Mouse (Mus musculus) adrenal gland, adult 8-10 months (tissue): ENCODE measurements around the gene Tamm41. TPM values are rescaled to one million over a fixed set of nuclear protein-coding genes. Genes with fewer than 3 reads are reported as not detected.

Experiments
- DNase-seq: peaks from one replicate; pipeline ENCODE4 v3.0.0; 2022
- total RNA-seq, 4 experiments: library from RNA; stranded (reverse); gene quantifications; 2 replicates each; pipeline ENCODE4 v1.2.4; 2022

Gene Tamm41
- 10 to 100 TPM; 13.3 to 25.8 (median 17.0) TPM for total RNA-seq

DNA sequence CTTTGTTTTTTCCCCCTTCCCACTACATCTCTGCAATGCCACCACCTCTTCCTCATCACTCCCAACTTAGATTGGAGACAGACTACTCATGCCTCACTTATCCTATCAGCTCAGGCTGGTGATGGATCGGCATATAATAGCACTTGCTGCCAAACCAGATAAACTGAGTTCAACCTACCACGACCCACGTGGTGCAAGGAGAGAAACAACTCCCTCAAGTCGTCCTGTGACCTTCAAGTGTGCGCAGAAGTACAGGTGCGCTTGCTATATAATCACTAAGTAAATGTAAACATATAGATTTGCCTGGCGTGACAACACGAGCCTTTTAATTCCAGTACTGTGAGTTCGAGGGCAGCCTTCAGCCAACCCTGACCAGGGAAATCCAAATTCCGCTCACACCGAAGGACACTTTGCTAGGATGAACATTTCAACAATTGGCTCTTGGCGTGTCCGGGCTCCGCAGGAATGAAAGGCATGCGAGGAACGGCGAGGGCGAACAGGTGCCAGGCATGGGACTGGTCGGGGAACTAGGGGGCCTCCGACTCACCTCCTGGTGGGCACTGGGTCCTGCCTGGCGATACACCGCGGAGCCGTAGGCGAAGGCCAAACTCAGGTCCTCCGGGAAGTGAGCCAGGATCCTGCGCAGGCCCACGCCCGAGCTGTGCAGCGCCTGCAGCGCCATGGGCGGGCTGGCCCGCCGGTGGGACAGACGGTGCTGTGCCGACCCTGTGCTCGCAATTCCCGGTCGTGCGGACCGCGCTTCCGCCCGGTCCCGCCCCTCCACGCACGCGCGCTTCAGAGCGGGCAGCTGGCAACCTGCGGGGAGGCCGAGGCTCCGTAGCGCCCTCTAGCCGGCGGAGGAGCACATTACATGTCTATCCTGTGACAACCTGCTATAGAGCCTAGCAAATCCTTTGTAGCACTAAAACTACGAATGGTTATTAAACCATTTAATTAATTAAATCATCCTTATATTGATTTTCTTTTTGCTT lies at the start of gene Tamm41:
Gene Tamm41 (minus strand): TSS at position 774 of the 992 bp plus-strand sequence.
- peak; percentile 71 for DNase-seq

DNA sequence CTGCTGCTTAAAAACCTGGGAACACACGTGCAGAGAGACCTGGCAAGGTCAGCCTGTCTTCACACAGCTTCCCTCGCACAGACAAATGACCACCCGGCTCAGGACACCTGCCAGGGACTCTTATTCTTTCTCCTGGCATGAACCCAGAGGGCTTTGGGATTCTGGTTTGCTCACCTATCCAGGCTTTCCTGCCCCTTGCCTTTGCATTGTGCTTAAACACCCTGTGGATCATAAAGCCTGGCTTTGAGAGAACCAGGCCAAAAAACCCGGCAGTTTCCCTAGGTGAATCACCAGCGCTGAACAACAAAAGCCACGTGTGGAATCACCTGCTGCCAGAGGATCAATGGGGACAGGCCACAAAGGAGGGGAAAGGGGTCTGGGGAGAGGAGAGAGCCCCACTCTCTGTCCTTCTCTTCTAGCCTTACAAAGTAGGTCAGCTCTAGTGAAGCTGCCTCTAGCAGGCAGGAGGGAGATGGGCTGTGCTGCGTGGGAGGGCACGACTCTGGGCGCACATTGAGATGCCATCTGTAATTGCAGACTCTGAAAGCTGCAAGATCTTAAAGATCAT lies 47.7 kb upstream of the Tamm41 start:
- DNase-seq, result no peak

DNA sequence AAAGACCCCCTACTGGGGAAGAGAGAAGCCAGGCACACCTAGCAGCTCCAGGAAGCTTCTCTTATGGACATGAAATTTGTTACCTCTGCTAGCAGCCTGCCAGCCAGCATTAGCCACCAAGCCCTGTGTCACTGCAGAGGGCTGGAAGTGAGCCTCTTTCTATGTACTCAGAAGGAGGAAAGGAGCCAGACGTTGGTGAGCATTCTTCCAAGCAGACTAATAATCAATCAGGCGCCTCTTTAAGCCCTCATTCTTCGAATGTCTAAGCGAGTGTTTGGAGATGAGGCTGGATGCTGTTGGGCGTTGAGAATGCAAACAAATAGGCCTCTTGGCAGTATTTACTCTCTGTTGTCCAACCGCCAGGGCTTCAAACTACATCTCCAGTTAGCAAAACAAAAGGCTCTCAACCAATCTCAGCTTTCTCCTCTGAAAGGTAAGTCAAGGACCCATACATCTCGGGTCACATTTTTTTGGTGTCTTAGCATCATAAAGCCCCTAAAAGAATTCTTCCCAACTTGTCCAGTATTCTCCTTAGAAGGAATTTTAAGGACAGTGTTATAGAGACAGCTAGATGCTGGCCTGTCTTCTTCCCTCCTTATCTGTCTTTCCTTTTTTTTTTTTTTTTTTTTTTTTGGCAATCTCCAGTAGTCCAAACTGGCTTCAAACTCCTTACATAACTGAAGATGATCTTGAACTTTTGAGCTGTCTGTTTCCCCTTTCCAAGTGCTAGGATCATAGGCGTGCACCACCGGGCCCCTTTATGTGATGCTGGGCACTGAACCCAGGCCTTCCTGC lies 39.3 kb upstream of the Tamm41 start:
- no peak for DNase-seq

DNA sequence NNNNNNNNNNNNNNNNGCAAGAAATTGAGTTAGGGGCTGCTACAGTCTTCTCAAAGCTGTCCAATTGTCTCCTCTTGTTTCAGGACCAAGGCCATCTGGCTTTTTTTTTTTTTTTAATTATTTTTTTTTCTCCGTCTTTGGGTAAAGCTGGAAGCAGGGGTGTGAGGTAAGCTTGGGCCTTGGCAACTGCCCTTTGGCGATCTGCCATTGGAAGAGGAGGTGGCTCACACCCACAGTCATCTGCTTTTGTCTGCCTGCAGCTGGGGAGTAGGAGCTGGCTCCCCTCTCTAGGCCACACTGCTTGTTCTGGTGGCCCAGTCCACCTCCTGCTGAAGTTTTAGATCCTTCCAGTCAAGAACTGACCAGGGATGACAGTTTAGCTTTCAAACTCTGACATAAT lies 34.3 kb upstream of the Tamm41 start:
- DNase-seq, result peak; percentile 22

DNA sequence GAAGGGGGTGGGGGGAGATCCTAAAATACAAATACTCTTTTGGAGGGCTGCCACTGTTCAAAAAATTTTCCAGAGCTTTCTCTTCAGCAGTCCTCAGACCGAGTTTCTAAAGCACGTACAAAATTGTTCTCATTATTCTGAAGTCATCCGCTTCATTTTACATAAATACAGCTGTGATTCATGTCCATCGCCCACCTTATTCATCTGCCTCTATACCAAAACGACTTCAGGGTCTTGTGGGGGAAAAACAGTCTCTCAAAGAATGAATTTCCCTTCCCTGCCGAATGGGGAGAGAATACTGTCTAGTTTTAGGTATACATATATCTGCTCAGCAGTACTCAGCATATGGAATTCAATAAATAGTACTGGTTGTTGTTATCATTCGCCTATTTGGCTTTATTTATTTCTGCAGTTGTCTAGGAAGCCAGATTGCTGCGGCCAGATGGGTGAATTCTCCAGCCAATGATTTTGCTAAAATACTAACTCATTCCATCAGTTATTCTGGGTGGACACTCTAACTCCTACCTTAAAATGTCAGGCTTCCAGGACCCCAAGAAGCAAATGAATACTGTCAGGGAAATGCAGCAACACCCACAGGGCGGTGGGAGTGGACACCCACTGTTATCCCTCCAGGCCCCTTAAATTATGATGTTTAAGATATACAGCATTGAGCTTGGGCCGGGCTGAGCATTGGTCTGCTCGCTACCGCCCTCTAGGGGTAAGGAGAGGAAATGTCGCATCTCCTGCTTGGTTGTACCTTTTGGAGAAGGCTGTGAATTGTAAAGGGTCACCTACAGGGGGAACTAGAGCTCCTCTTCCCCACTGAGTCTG lies 27.9 kb upstream of the Tamm41 start:
- no peak for DNase-seq

DNA sequence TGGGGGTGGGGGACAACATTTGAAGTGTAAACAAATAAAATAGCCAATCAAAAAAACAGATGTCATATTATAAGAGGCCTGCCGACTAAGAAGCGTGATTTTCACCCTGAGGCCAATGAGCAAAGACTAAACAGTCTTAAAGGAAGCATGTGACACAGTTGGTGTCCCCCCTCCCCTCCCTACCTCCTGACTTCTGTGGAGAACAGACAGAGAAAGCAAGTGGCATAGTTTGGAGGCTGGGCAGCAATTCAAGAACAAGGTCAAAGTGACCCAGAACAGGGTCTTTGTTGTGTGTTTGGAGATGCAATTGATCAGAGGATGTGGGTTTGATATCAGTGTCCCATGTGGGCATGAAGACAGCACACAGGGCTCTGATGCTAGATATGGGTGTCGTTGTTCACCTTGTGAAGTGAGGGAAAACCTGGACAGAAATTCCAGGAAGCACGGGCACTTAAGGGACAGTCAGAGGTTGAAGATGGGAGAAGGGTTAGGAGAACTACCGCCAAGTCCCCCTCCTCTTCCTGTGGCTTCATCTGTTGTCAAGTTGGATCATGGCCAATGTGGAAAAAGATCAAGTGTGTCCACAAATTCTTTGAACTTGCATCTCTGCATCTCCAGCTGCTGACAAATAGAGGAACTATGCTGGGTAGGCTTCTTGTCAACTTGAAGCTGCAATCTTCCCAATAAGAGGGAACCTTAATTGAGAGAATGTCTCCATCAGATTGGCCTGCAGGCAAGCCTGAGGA lies 25.1 kb upstream of the Tamm41 start:
- DNase-seq, result no peak

DNA sequence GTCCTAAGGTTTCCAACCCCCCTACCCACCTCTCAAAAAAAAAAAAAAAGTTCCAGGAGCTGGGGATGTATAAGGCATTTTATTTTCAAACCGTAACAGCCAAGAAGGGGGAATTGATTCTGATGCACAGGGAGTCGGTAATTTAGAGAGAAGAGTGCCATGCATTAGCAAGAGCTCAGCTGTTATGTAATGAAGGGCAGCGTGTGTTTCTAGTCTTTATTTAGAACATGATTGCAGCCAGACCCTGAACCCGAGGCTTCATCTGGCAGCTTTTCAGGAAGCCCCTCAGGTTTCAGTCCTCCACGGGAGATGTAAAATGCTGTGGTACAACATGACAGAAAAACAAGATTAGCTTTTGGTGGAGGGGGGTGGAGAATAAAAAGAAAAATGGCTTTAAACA lies 21.6 kb upstream of the Tamm41 start:
- DNase-seq, result no peak

DNA sequence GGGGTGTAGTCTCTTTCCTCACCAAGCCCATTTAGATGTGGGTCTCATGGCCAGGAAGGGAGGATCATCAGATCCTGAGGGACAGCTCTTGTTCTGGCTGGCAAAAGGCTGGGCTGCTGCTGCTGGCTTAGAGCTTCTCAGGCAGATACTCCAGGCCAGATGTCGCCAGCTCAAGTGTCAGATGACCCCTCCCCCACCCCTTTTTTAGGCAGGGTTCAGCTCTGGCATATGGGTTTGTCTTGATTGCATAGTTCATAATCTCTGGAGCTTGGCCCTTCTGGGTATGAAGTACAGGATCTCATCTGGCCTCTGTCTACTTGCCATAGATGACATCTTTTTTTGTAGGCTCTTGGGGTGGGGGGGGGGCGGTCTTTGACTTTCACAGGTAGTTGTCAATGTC lies 19.0 kb upstream of the Tamm41 start:
- DNase-seq, result no peak

DNA sequence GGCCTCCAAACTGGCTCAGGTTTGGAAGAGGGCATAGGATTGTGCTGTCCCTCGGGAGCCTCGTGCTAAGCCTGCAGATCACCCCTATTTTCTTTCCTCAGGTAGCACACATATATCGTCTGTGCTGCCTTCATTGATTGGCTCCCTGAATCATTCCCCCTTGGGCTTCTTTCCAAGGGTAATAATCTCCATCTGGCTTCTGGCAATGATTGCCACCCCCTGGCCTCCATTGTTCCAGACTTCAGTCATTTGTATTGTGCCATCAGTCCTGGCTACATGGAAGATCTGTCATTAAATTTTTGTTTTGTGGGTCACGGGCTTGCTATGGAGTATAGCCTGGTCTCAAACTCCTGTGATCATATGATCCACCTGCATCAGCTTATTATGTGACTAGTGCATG lies 17.8 kb upstream of the Tamm41 start:
- DNase-seq, result no peak

DNA sequence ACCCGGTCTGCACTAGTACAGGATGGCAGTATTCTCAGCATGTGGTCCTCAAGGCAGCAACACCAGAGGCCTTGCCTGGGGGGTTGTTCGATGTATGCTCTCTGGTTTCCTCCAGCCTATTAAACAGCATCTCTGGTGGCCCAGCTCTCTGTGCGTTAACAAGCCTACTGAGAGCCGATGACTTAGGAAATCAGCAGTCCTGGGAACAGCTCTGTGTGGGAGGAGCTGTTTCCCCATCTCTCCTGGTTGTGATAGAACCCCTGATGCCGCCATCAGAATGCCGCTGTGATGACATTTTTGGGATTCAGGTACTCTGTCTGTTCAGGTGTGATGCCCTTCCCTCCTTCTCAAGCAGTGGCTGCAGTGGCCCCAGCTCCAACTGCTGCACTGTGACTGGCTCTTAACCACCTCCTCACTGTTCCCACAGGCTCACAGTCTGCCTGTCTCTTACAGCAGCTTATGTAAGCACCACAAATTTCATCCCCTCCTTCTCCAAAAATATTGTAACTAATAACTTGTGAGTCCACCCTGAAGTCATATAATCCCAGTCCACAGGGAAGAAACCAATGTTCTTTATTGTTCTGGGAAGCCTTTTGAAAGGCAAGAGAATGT lies 14.0 kb upstream of the Tamm41 start:
- DNase-seq, result no peak

DNA sequence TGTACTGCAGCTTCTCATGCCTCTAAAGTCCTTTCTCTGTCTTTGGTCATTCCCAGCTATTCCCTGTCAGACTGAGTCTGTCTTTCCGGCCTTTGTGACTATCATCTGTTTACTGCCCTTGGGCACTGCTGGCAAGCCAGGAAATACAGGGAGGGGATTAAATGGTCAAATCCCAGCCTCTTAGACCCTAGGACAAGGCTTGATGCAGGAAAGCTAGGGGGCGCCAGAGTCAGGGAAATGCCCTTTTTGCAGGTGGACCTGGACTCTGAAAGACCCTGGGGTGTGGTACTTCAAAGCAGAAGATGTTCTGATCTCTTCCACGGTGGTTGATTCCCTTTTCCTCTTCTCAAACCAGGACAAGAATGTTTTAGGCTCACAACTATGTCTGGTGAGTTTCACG lies 11.3 kb upstream of the Tamm41 start:
- DNase-seq, result no peak

DNA sequence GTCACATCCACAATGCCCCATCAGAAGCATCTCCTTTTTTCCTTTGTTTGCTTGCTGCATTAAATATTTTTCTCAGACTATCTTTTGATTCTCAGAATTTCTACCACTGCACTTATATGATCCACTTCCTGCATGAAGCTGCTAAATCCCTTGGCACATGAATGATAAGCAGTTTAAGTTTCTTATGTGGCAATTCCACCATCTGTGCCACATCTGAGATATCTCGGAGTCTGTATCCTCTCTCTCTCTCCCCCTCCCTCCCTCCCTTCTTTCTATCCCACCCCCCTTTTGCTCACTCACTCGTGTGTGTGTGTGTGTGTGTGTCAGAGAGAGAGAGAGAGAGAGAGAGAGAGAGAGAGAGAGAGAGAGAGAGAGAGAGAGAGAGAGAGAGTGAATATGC lies 10.1 kb upstream of the Tamm41 start:
- DNase-seq, result no peak

DNA sequence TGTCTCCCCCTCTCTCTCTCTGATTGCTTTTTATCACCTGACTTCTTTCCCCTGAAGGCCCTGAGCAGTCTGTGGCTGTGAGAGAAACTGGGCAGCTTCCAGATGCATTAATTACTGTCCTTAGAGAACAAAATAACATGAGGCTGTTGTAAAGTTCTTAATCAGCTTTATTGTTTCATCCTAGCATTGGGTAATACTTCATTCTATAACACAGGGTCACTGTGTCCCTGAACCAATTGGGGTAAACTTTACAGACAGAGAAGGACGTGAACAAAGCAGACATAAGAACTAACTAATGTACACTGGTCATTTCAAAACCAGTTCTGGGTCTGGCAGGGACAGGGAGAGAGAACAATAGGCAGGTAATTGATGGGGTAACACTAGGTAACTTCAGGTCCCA lies 8.4 kb upstream of the Tamm41 start:
- no peak for DNase-seq

DNA sequence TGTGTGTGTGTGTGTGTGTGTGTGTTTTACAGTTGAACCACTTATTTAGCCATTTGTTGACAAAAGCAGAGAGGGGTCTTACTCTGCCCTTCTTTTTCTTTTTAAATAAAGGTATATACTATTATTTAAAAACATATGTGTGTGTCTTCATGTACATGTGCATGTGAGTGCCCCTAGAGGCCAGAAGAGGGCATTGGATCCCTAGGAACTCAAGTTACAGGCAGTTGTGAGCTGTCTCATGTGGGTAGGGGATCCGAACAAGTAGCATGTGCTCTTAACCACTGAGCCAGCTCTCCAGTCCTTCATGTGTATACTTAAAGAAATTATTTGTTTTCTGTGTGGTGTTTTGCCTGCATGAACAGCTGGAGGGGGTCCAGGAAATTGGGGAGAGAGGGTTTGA lies 7.0 kb upstream of the Tamm41 start:
- DNase-seq, result no peak

DNA sequence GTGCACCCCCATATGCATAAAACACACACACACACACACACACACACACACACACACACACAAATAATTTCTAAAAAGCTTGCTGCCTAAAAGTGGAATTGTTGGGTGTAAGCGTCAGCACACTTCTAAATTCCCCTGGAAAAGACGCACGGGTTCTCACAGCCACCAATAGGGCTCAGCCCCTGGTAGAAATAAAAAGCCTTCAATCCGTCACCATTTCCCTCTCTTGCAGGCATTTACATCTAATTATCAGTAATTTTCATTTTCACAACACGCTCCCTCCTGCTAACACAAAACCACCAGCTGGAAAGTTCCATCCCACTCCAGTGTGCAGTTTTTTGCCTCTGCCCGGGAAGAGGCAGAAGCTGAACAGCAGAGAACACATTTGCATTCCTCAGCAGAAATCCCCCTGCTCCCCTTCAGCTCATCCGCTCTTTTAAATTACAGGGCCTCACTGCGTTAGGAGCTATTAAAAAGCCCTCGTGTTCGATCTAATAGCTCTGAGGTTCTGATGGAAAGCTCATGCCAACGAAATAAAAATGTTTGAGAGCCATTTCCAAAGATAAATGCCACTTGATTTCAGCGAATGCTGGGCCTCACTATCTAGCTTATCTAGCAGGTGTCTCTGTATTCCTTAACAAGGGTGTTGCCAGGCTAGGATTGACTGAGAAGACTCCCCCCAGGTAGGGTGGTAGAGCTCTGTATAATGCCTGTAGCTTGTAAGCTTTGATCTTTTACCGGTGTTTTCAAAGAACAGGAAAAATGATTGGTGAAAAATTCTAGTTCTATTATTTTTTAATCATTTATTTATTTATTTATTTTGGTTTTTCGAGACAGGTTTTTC lies 6.2 kb upstream of the Tamm41 start:
- DNase-seq, result no peak

DNA sequence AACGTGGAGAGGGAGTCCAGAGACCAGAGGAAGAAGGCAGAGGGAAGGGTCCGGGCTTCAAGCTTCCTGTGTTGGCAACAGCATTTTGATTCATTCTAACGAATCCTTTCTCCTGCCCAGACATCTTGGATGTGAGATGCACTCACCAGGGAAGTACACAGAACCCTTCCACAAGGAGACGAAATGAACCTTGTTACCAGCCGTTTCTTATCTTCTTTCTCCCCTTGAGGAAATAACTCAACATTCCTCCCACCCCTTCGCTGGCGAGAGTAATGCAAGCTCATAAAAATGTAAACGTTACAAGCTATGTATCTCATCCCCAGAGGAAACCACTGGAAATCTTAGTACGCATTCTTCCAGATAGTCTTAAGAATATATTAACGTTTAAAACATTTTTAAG lies 4.9 kb upstream of the Tamm41 start:
- no peak for DNase-seq

DNA sequence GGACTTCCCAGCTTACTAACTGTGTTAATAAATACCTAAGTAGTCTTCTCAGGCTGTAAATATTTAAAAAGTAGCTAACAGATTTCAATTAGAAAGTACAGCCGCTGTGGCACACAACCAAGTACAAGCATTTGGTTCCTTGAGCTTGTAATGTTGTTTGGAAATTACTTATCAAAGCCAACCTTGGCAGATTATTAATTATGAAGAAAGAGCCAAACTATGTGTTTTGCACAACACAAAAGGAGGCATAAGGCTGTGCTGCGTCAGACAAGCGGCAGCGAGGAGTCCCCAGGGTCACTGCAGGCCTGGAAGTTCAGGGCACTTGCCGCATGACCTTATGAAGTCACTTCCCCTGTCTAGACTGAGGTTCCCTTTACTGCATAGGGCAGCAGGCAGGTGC lies 4.2 kb downstream of the Tamm41 start:
- DNase-seq, result peak; percentile 5

DNA sequence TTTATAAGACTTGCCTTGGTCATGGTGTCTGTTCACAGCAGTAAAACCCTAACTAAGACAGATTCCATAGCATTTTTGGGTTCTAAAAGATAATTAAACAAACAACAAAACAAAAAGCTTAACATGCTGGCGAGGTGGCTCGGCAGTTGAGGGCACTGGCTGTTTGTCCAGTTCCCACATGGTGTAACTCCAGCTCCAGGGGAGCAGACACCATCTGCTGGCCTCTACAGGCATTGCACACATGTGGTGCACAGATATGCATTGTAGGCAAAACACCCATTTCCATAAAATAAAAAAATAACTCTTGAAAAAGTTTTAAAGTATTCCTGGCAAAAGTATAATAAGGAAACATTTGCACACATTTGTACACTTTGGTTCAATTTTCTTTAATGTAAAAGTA lies 7.6 kb downstream of the Tamm41 start:
- no peak for DNase-seq

DNA sequence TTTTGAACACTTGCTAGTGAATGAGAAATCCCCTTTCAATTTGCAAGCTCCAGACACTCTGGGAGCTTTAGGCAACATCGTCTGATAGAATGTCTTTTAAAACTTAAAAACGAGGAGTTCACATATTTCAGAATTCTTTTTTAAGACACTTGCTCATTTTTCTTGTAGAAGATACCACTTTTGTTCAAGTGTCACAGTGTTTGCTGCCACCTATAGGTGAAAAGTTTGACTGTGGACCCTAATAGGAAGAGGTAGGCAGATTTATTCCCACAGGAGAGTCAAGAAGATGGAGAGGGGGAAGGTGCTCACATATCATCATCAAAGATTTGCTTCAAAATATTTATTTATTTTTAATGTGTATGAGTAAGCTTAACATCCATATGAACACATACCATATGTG lies 8.4 kb downstream of the Tamm41 start:
- DNase-seq, result no peak

DNA sequence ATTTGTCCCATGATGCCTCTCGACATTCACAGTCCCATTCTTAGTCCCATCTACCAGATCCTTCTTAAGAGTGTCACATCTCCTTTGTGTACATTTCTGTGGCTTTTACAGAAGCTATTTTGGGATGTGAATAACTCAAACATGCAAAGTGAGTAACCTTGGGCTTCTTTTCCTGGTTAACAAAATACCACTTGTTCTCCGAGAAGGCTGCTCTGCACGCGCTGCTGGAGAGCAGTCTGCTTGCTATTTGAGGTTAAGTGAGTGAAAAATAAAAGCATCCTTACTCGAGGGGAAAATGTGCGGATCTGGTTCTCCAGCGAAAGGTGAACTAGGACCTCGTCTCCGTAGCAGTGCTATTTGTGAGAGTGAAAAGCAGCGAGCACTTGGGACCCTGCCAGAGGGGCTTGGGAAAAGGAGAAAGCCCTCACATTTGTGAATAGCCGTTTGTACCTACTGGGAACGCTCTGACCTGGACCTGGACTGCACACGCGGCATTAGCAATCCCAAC lies 10.1 kb downstream of the Tamm41 start:
- no peak for DNase-seq
